Mouse (Mus musculus) lung, embryonic 15.5 days (tissue): ENCODE measurements around the gene Zfp943. TPM values are rescaled to one million over a fixed set of nuclear protein-coding genes. Genes with fewer than 3 reads are reported as not detected.
"Not testable (repeated sequence)": the region's sequence is repeated elsewhere in the genome, so short reads cannot be mapped to it uniquely, and the experiment has no call there.

ENCODE experiments used
- ATAC-seq: fragments of 200-750 bp; cut with Nextera tagmentation; 2 replicates; pipeline ENCODE4 v1.8.0; 2017; ENCODE audit warnings: moderate number of reproducible peaks, borderline replicate concordance; ENCODE audit not compliant: low FRiP score, low TSS enrichment; ENCODE audit errors: extremely low read depth
- H3K27ac ChIP-seq: fragments of 300-500 bp; sonication (generic); 2 replicates; pipeline ENCODE4 v1.5.1; 2015; ENCODE audit warnings: moderate library complexity, mild to moderate bottlenecking, inconsistent platforms
- H3K27me3 ChIP-seq: fragments of 300-500 bp; sonication (generic); 2 replicates; pipeline ENCODE4 v1.6.1; 2015; ENCODE audit warnings: inconsistent platforms
- H3K36me3 ChIP-seq: fragments of 300-500 bp; sonication (generic); 2 replicates; pipeline ENCODE4 v1.6.1; 2015; ENCODE audit warnings: inconsistent platforms
- H3K4me1 ChIP-seq: fragments of 300-500 bp; sonication (generic); 2 replicates; pipeline ENCODE4 v1.6.1; 2015; ENCODE audit warnings: inconsistent platforms
- H3K4me2 ChIP-seq: fragments of 300-500 bp; sonication (generic); 2 replicates; pipeline ENCODE4 v1.6.1; 2015; ENCODE audit warnings: inconsistent platforms, mild to moderate bottlenecking, moderate library complexity
- H3K4me3 ChIP-seq: fragments of 300-500 bp; sonication (generic); 2 replicates; pipeline ENCODE4 v1.5.1; 2015; ENCODE audit warnings: mild to moderate bottlenecking, inconsistent platforms
- H3K9ac ChIP-seq: fragments of 300-500 bp; sonication (generic); 2 replicates; pipeline ENCODE4 v1.6.1; 2015; ENCODE audit warnings: inconsistent platforms
- H3K9me3 ChIP-seq: fragments of 300-500 bp; sonication (generic); 2 replicates; pipeline ENCODE4 v1.6.1; 2016; ENCODE audit warnings: inconsistent platforms
- WGBS: fragments of 180-500 bp; shearing (Covaris S2); methylation state at CpG from one replicate; pipeline ENCODE4 v1.1.7; 2015; 5-methylcytosine and 5-hydroxymethylcytosine counted together
- polyA plus RNA-seq: library from polyadenylated mRNA; unstranded; fragments of >200 nt; fragmentation: Nextera tagmentation; extraction: Ambion mirVana; gene quantifications from 2 replicates; pipeline ENCODE4 v1.2.1, GENCODE M21; 2015

The Zfp943 gene
- polyA plus RNA-seq = 14.8 and 16.9 TPM in 2 replicates

GRCm38 (mm10) chr17:21962107-21962907 is at the start of gene Zfp943, which contains the start of gene Zfp942:
TSS of gene Zfp943 (plus strand) at chr17:21962552.
TSS of gene Zfp942 (minus strand) at chr17:21962464.
- H3K4me1 ChIP-seq, H3K9me3 ChIP-seq, H3K27me3 ChIP-seq, H3K36me3 ChIP-seq: not testable (repeated sequence)
- WGBS = under 1% methylated on average over 43 of the region's 55 CpGs
- Histone ChIP-seq H3K27ac (peak within 1 kb of the TSS; percentile 87), H3K4me2 (peak within 1 kb of the TSS; percentile 56), H3K4me3 (peak within 1 kb of the TSS; percentile 75), H3K9ac (peak within 1 kb of the TSS; percentile 70)
- ATAC-seq = peak; percentile 99

- Histone ChIP-seq H3K4me2 (peak overlapping the region; percentile 49), H3K27ac (no peak overlapping the region), H3K4me3 (peak overlapping the region; percentile 75), H3K9ac (no peak overlapping the region; the same call in 1 of the 2 replicates), H3K36me3 (no peaks in the 10 kb centered on the region), H3K9me3 (no peaks in the 10 kb centered on the region), H3K4me1 (peaks cover 8% of the 10 kb centered on the region), H3K27me3 (no peaks in the 10 kb centered on the region)
- WGBS = 38% methylated on average over 4 of the region's 4 CpGs
- no peak for ATAC-seq
These were observed 950 bp downstream of the Zfp943 start for GRCm38 (mm10) chr17:21963302-21963701.

- H3K27ac ChIP-seq, ATAC-seq: not testable (repeated sequence)
These were observed 73.2 kb downstream of the Zfp943 start for GRCm38 (mm10) chr17:22035594-22035993.

GRCm38 (mm10) chr17:22049403-22049802 is 87.1 kb downstream of the Zfp943 start:
- WGBS = 66% methylated on average over 2 of the region's 2 CpGs

More at GRCm38 (mm10) chr17:22035594-22035993, 73.2 kb downstream of the Zfp943 start:
- H3K27me3 ChIP-seq, H3K4me3 ChIP-seq, H3K36me3 ChIP-seq, H3K9me3 ChIP-seq, H3K9ac ChIP-seq, H3K4me1 ChIP-seq, H3K4me2 ChIP-seq: not testable (repeated sequence)
- WGBS = 40% methylated on average over 1 of the region's 1 CpGs

GRCm38 (mm10) chr17:22053211-22053610 is 90.9 kb downstream of the Zfp943 start:
- no peak for ATAC-seq
- 69% methylated on average over 2 of the region's 2 CpGs for WGBS
- Histone ChIP-seq H3K27me3 (no peaks in the 10 kb centered on the region), H3K4me3 (no peak overlapping the region), H3K4me1 (no peaks in the 10 kb centered on the region), H3K36me3 (no peaks in the 10 kb centered on the region), H3K4me2 (no peak overlapping the region), H3K9ac (no peak overlapping the region), H3K9me3 (no peaks in the 10 kb centered on the region), H3K27ac (no peak overlapping the region)

More at GRCm38 (mm10) chr17:22049403-22049802, 87.1 kb downstream of the Zfp943 start:
- Histone ChIP-seq H3K4me1 (no peaks in the 10 kb centered on the region), H3K36me3 (no peaks in the 10 kb centered on the region), H3K27ac (no peak overlapping the region), H3K4me3 (no peak overlapping the region), H3K4me2 (no peak overlapping the region), H3K9me3 (no peaks in the 10 kb centered on the region), H3K9ac (no peak overlapping the region), H3K27me3 (no peaks in the 10 kb centered on the region)
- no peak for ATAC-seq

- no peaks in the 10 kb centered on the region for H3K9me3 ChIP-seq
- no peak overlapping the region for H3K27ac ChIP-seq
- 3% methylated on average over 57 of the region's 57 CpGs for WGBS
- ATAC-seq = peak; percentile 77; the same call in 1 of the 2 replicates
- H3K36me3 ChIP-seq = no peaks in the 10 kb centered on the region
- peak overlapping the region; percentile 53 for H3K9ac ChIP-seq
- H3K4me3 ChIP-seq = peak overlapping the region; percentile 60
- H3K4me1 ChIP-seq = no peaks in the 10 kb centered on the region
- peak overlapping the region; percentile 94 for H3K4me2 ChIP-seq
- no peaks in the 10 kb centered on the region for H3K27me3 ChIP-seq
These were observed 118.8 kb downstream of the Zfp943 start for GRCm38 (mm10) chr17:22081031-22081631.

DNA sequence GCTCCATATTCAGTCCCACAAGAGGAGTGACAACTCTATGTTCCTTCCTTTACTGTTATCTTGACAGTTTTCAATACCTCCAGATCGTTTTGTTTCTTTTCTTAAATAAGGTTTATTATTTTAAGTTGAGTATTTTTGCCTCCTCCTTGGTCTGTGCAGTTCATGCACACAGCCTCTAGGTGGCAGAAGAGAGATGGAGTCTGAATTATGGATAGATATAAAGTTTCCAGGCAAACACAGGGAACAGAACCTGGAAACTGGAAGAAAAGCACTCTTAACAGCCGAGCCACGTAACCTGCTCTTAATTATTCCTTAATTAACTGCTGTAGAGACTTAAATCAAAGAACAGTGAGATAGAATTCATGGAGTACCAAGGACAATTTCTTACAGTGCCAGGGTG is 120.9 kb downstream of the Zfp943 start:
- ATAC-seq, H3K27me3 ChIP-seq, H3K4me1 ChIP-seq, H3K9me3 ChIP-seq, H3K27ac ChIP-seq, H3K4me2 ChIP-seq, H3K9ac ChIP-seq, H3K36me3 ChIP-seq, H3K4me3 ChIP-seq: not testable (repeated sequence)
- 15% methylated on average over 3 of the region's 3 CpGs for WGBS

DNA sequence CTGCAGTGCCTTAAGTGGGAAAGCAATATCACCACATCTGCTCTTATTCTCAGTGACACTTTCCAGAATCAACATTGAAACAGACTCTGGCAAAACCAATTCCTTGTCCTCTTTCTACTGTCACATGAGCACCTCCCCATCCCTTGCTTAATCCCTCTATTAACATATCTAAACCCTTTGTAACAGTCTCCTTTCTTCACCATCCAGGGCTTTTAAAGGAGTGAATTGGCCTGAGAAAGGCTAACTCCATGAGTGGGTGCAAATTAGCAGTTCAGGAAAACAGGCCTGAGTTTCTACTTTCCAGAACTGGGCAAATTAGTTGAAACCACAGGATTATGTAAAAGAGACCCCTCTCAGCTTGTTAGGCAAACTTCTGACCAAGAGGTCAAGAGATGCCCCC is 156.4 kb downstream of the Zfp943 start:
- Histone ChIP-seq H3K4me3 (no peak overlapping the region), H3K9ac (no peak overlapping the region), H3K4me2 (no peak overlapping the region), H3K27me3 (no peaks in the 10 kb centered on the region), H3K9me3 (0 out of 2 replicates have a peak, but pooled peaks cover 4% of the 10 kb centered on the region), H3K27ac (no peak overlapping the region), H3K36me3 (no peaks in the 10 kb centered on the region), H3K4me1 (no peaks in the 10 kb centered on the region)
- no peak for ATAC-seq

Other genes starting within 250 kb of the Zfp943 start
- gene Zfp229, start 231.8 kb upstream of the Zfp943 start, polyA plus RNA-seq = 7.0 and 7.1 TPM in 2 replicates
- gene Zfp820, start 116.8 kb upstream of the Zfp943 start, polyA plus RNA-seq = 7.7 and 8.5 TPM in 2 replicates
- 5.1 and 6.4 TPM in 2 replicates for gene Zfp995, start 52.6 kb upstream of the Zfp943 start, polyA plus RNA-seq
- gene Zfp942, start 88 bp upstream of the Zfp943 start, polyA plus RNA-seq = 17.9 and 18.9 TPM in 2 replicates
- gene Zfp947, start 203.6 kb downstream of the Zfp943 start, polyA plus RNA-seq = 2.4 and 2.7 TPM in 2 replicates